Mouse (Mus musculus): ENCODE measurements around the gene Dnah14. TPM values are rescaled to one million over a fixed set of nuclear protein-coding genes. Genes with fewer than 3 reads are reported as not detected.

The Dnah14 gene
- polyA plus RNA-seq (2012; rRNA removed) = 0.07 and 0.47 TPM in 2 replicates

GRCm38 (mm10) chr1:181576322-181576721 is at the start of gene Dnah14:
Gene Dnah14 (plus strand): TSS chr1:181576559.

GRCm38 (mm10) chr1:181842781-181843180 is 266.4 kb downstream of the Dnah14 start, which contains the start of gene Lbr:
Gene Lbr (minus strand): TSS chr1:181843046.

Other genes starting within 250 kb of the Dnah14 start
- gene Cnih3, start 223.9 kb upstream of the Dnah14 start, polyA plus RNA-seq (2012; rRNA removed) = 0.90 and 1.1 TPM in 2 replicates
- 0.04 and 0.07 TPM in 2 replicates for gene Ccdc121, start 65.1 kb upstream of the Dnah14 start, polyA plus RNA-seq (2012; rRNA removed)

All from central nervous system, embryonic 11.5 days (tissue).